Mouse (Mus musculus) forebrain, embryonic 16.5 days (tissue): ENCODE data around the gene Arsb. TPM values are rescaled to one million over a fixed set of nuclear protein-coding genes. Genes with fewer than 3 reads are reported as not detected.

Experiments used
- ATAC-seq: fragments of 200-750 bp; cut with Nextera tagmentation; 2 replicates; pipeline ENCODE4 v1.8.0; 2017; ENCODE audit warnings: mild to moderate bottlenecking, moderate library complexity
- H3K27ac ChIP-seq: fragments of 300-500 bp; sonication (generic); 2 replicates; pipeline ENCODE4 v1.5.1; 2014; ENCODE audit warnings: low read length, control low read depth
- H3K27me3 ChIP-seq: fragments of 300-500 bp; sonication (generic); replicated peaks from 2 replicates; pipeline ENCODE4 v1.6.1; 2014; ENCODE audit warnings: low read length; ENCODE audit not compliant: control insufficient read depth, insufficient read depth
- H3K36me3 ChIP-seq: fragments of 300-500 bp; sonication (generic); 2 replicates; pipeline ENCODE4 v1.6.1; 2014; ENCODE audit not compliant: control insufficient read depth, insufficient read depth
- H3K4me1 ChIP-seq: fragments of 300-500 bp; sonication (generic); replicated peaks from 2 replicates; pipeline ENCODE4 v1.6.1; 2014; ENCODE audit warnings: low read length; ENCODE audit not compliant: control insufficient read depth, insufficient read depth
- H3K4me2 ChIP-seq: fragments of 300-500 bp; sonication (generic); 2 replicates; pipeline ENCODE4 v1.6.1; 2014; ENCODE audit warnings: mild to moderate bottlenecking, low read length, control low read depth
- H3K4me3 ChIP-seq: fragments of 300-500 bp; sonication (generic); replicated peaks from 2 replicates; pipeline ENCODE4 v1.5.1; 2014; ENCODE audit warnings: mild to moderate bottlenecking, low read length, control low read depth
- H3K9ac ChIP-seq: fragments of 300-500 bp; sonication (generic); replicated peaks from 2 replicates; pipeline ENCODE4 v1.6.1; 2014; ENCODE audit warnings: low read depth, low read length, control low read depth
- H3K9me3 ChIP-seq: fragments of 300-500 bp; sonication (generic); 2 replicates; pipeline ENCODE4 v1.6.1; 2016; ENCODE audit warnings: low read length; ENCODE audit not compliant: control insufficient read depth
- WGBS: fragments of 180-500 bp; shearing (Covaris S2); extraction: QIAGEN DNeasy Blood & Tissue Kit; methylation state at CpG from one replicate; pipeline ENCODE4 v1.1.7; 2014; 5-methylcytosine and 5-hydroxymethylcytosine counted together
- polyA plus RNA-seq: library from polyadenylated mRNA; unstranded; fragments of >200 nt; fragmentation: Nextera tagmentation; extraction: Ambion mirVana; gene quantifications from 2 replicates; pipeline ENCODE4 v1.2.1, GENCODE M21; 2015

The Arsb gene
- polyA plus RNA-seq, 1 experiment from 2014 or later, result 9.7 TPM

DNA sequence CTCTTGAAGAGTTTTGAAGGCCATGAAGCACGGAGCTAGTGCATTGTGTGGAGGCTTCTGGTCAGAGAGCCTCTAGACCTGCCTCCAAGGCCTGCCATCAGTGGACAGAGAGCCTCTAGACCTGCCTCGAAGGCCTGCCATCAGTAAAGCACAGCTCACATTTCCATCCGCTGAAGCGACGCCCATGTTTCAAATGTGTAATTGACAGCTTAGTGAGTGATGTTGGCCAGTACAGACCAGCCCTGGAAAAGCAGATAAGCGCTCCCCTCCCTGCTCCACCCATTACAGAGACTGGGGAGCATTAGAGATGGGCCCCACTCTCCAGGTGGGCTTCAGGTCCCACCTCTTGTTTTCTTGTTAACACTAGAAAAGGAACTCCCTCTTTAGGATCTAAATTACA lies 13.9 kb upstream of the Arsb start:
- Histone ChIP-seq H3K27ac (no peak overlapping the region), H3K36me3 (no peaks in the 10 kb centered on the region), H3K9me3 (no peaks in the 10 kb centered on the region), H3K27me3 (no peaks in the 10 kb centered on the region), H3K4me2 (no peak overlapping the region), H3K4me3 (no peak overlapping the region), H3K9ac (no peak overlapping the region), H3K4me1 (peaks cover 10% of the 10 kb centered on the region)
- ATAC-seq, result no peak
- WGBS, result 89% methylated on average over 6 of the region's 6 CpGs

DNA sequence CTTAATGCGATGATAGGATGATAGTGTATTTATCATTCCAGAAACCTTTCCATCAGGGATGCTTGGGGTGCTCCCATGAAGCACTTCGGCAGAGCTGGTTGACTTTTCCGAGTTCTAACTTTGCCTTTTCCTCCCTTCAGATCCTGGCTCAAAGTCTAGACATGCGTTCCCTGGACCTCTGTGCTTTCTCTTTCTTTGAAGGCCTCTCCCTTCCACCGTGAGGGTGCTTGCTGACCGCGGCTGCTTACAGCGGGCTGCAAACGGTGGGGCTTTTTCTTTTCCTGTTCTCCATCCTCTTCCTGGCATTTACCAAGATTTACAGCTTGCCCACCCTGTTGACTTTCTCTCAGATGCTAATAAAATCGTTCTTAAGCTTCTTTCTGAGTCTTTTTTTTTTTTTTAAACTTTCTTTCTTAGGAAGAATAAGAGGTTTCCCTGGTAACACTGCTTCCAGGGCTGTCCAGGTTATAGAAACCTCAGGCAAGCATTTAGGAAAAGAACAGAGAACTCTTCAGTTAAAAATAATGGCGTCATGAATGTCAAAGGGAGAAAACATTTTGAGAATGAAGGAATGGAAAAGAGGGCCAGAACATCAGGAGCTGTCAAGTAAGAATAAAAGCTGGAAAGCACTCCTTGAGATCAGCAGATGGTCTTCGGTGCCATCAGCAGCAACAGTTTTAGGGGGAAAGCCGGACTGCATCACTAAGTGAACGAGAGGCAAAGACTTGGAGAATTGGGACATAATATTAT lies 13.1 kb upstream of the Arsb start:
- Histone ChIP-seq H3K9ac (no peak overlapping the region), H3K36me3 (no peaks in the 10 kb centered on the region), H3K4me3 (no peak overlapping the region), H3K27ac (no peak overlapping the region), H3K4me2 (no peak overlapping the region), H3K4me1 (peaks cover 6% of the 10 kb centered on the region; the same call in 1 of the 2 replicates), H3K9me3 (no peaks in the 10 kb centered on the region), H3K27me3 (no peaks in the 10 kb centered on the region)
- 31% methylated on average over 14 of the region's 14 CpGs for WGBS
- ATAC-seq, result no peak

DNA sequence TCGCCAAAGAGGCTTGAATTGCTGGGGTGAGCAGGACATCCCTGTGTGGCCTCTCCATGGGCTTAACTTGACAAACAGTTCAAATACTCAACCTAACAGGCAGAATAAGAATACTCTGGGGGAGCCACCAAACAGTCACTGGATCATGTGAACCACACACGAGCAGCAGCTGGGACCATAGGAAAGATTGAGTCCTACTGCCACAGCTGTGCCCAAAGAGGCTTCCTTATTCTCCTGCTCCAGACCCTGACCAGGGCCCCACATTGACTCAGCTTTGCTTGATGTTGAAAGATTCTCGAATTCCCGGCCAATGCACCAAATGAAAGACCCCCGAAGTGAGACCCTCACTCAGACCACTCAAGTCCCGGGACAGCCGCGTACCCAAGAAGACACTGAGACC lies 9.6 kb upstream of the Arsb start:
- H3K27me3 ChIP-seq, result no peaks in the 10 kb centered on the region
- no peaks in the 10 kb centered on the region for H3K9me3 ChIP-seq
- no peak overlapping the region for H3K4me3 ChIP-seq
- peaks cover 6% of the 10 kb centered on the region; the same call in 1 of the 2 replicates for H3K4me1 ChIP-seq
- WGBS, result 94% methylated on average over 8 of the region's 8 CpGs
- H3K9ac ChIP-seq, result no peak overlapping the region
- no peak overlapping the region for H3K27ac ChIP-seq
- H3K36me3 ChIP-seq, result no peaks in the 10 kb centered on the region
- no peak overlapping the region for H3K4me2 ChIP-seq
- no peak for ATAC-seq

DNA sequence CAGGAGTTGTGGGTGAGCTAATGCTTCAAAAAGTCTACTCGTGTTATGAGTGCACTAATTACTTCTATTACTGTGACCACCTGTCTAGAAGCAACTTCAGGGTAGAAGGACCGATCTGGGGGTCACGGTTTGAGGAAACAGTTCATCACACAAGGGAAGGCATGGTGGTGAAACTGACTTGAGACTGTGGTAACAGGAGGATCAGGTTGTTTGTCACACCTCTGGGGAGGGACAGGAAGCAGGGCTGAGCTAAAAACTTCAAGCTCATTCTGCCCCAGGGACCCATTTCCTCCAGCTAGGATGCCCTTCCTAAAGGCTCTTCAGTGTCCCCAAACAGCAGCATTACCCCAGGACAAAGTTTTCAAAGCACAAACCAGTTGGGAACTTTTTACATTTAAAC lies 8.6 kb upstream of the Arsb start:
- no peak overlapping the region for H3K9ac ChIP-seq
- H3K9me3 ChIP-seq, result no peaks in the 10 kb centered on the region
- H3K4me2 ChIP-seq, result no peak overlapping the region
- no peak overlapping the region for H3K4me3 ChIP-seq
- no peaks in the 10 kb centered on the region for H3K36me3 ChIP-seq
- H3K27me3 ChIP-seq, result no peaks in the 10 kb centered on the region
- 84% methylated on average over 3 of the region's 3 CpGs for WGBS
- H3K27ac ChIP-seq, result no peak overlapping the region
- no peak for ATAC-seq
- H3K4me1 ChIP-seq, result peaks cover 5% of the 10 kb centered on the region; the same call in 1 of the 2 replicates

DNA sequence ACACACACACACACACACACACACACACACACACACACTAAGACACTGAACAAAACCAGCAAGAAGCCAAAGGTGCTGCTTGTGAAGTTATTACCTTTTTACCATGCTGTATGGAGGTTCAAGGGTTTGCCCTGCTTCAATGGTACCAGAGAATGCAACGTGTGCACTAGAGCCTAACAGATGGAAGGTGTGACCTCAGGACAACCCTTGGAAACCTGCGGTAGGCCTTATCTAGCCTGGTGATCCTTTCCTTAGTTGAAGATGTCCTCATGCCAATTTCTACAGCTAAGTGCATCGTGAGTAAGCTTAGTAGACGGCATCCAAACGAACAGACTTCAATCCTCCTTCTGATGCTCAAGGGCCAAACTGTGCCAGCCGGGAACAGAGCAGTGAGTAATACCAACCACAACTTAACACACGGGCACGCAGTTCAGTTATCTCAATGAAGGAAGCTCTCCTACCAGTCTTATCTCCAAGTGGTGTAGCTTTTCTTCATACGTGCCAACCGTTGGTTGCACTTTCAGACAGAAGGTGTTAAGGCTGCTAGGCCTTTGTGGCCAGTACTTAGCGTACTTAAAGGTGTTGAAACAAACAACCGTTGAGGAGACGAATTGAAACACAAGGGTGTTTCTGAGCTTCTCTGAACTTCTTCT lies 7.0 kb upstream of the Arsb start:
- no peak for ATAC-seq
- H3K9ac ChIP-seq, result no peak overlapping the region
- no peaks in the 10 kb centered on the region for H3K27me3 ChIP-seq
- H3K9me3 ChIP-seq, result no peaks in the 10 kb centered on the region
- H3K27ac ChIP-seq, result no peak overlapping the region
- WGBS, result 92% methylated on average over 13 of the region's 13 CpGs
- no peak overlapping the region for H3K4me3 ChIP-seq
- H3K4me1 ChIP-seq, result no peaks in the 10 kb centered on the region
- H3K36me3 ChIP-seq, result no peaks in the 10 kb centered on the region
- no peak overlapping the region for H3K4me2 ChIP-seq

- H3K9me3 ChIP-seq, result no peaks in the 10 kb centered on the region
- peak; percentile 67 for ATAC-seq
- WGBS, result 33% methylated on average over 9 of the region's 9 CpGs
- peaks cover 12% of the 10 kb centered on the region for H3K4me1 ChIP-seq
- H3K4me3 ChIP-seq, result peak overlapping the region; percentile 82
- H3K36me3 ChIP-seq, result no peaks in the 10 kb centered on the region
- H3K9ac ChIP-seq, result peak overlapping the region; percentile 95
- H3K27me3 ChIP-seq, result no peaks in the 10 kb centered on the region
- H3K27ac ChIP-seq, result peak overlapping the region; percentile 77
- H3K4me2 ChIP-seq, result peak overlapping the region; percentile 97
Measured at GRCm38 (mm10) chr13:93771031-93771587, 321 bp upstream of the Arsb start.

DNA sequence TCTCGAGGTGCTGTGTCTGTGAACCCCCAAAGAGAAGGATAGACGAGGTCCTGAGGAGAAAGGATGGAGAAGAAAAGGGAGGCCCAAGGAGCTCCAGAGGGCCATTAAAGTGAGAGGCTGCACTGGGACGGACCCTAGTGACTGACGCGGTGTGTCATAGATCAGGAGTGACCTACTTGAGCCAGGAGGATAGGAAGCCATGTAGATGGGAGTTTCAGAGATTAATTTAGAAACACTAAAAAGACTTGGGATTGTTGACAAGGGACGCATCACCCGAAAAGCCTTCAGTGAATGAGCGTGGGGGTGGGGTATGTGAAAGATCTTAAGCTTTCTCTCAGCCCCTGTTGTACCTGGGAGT lies 828 bp downstream of the Arsb start:
- Histone ChIP-seq H3K4me3 (peak overlapping the region; percentile 82), H3K27me3 (no peaks in the 10 kb centered on the region), H3K9me3 (no peaks in the 10 kb centered on the region), H3K9ac (peak overlapping the region; percentile 95), H3K4me1 (peaks cover 12% of the 10 kb centered on the region), H3K27ac (peak overlapping the region; percentile 14; the same call in 1 of the 2 replicates), H3K4me2 (peak overlapping the region; percentile 97), H3K36me3 (no peaks in the 10 kb centered on the region)
- WGBS, result 32% methylated on average over 8 of the region's 8 CpGs
- ATAC-seq, result no peak; the same call in 1 of the 2 replicates

DNA sequence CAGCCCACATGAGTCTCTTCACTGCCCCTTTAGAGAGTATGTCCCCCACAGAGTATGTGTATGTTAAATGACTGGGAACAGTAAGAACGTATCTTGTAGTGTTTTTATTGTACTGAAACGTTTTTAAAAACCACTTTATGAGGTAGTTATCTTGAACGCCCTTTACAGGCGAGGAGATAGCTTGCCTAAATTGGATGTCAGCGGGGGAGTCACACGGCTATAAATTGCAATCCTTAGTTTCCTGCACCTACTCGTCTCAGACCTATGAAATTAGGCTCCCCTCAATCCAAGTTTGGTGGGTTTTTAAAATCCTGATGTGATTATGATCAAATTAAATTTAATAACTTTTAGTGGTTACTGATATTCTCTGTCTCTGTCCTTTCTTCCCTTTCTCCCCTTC lies 1.4 kb downstream of the Arsb start:
- ATAC-seq, result no peak
- H3K27me3 ChIP-seq, result no peaks in the 10 kb centered on the region
- no peak overlapping the region; the same call in none of the 2 replicates for H3K4me3 ChIP-seq
- peak overlapping the region; percentile 97 for H3K4me2 ChIP-seq
- no peak overlapping the region for H3K27ac ChIP-seq
- H3K36me3 ChIP-seq, result no peaks in the 10 kb centered on the region
- peaks cover 12% of the 10 kb centered on the region for H3K4me1 ChIP-seq
- no peak overlapping the region for H3K9ac ChIP-seq
- no peaks in the 10 kb centered on the region for H3K9me3 ChIP-seq
- 77% methylated on average over 7 of the region's 7 CpGs for WGBS

- Histone ChIP-seq H3K27me3 (no peaks in the 10 kb centered on the region), H3K27ac (no peak overlapping the region), H3K36me3 (no peaks in the 10 kb centered on the region), H3K4me2 (no peak overlapping the region), H3K9me3 (no peaks in the 10 kb centered on the region), H3K4me1 (peaks cover 12% of the 10 kb centered on the region), H3K9ac (no peak overlapping the region), H3K4me3 (no peak overlapping the region)
- no peak for ATAC-seq
- 64% methylated on average over 7 of the region's 7 CpGs for WGBS
Measured at GRCm38 (mm10) chr13:93773704-93774315, 2.4 kb downstream of the Arsb start.
